Mouse (Mus musculus) heart, postnatal 10 days (tissue): ENCODE measurements around the gene Slc43a1. TPM values are rescaled to one million over a fixed set of nuclear protein-coding genes. Genes with fewer than 3 reads are reported as not detected.
"Not testable (repeated sequence)": the region's sequence is repeated elsewhere in the genome, so short reads cannot be mapped to it uniquely, and the experiment has no call there.

Experiments used
- DNase-seq, 2 experiments: peaks; one replicate each; pipeline ENCODE4 v3.0.0; 2021
- intact Hi-C: fragments of 180-260 bp; cut with DNase I; formaldehyde crosslinking; loops from one replicate; pipeline ENCODE4 v1.15.1; 2025
- total RNA-seq, 2 experiments: library from RNA; stranded (reverse); gene quantifications; 2 replicates each; pipeline ENCODE4 v1.2.3; 2021

Gene Slc43a1
- total RNA-seq, 2 experiments from 2014 or later = 2.2 to 3.4 TPM

DNA sequence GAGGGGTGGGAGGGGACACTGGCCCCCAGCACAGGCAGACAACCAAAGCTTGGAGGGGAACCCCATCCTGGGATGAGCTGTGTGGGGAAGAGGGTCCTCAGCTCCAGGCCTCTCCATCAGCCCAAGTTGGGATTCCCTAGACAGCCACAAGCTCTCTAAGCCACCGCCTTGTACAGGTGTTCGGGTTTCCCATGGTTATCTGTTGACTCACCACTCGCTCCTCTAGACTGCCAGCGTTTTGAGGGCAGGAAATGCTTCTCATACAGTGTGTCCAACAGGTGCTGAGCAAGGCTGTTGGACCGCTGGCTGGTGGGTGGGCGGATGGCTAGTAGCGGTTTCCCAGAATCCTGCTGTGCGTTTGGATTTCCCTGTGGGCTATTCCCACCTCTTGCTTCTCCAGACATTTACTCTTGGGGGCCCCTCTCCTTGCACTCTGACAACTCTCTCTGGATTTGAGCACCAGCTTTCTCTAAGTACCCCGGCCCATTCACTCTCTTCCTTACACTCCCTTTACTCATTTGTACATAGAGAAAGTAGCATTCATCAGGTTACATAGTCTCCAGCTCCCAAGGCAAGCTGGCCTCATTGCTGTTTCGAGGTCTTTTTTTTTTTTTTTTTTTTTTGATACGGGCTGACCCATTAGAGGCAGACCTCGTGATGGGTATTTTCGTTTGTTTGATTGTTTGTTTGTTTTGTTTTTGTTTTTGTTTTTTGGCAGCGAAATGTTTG is 50.8 kb downstream of the Slc43a1 start:
- intact Hi-C loops = loop anchor here (2.0 to 5.0 kb wide), 2 partner anchors 63 to 121 kb away; no protein-coding TSS in a partner anchor
- DNase-seq = peak in 1 of 2 experiments; percentile 36

DNA sequence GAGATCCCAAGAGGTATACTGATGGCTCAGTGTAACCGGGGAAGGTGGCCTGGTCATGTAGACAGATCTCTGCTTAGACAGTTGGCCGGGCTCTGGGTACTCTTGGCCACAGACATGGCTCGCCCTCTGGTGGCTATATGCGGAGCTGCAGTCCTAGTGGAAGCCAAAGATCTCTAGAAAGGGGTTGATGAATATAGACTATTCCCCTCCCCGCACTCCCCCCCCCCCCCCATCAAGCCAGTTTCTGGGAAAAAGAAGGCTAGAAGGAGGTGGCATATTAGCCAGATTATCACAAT is 51.3 kb downstream of the Slc43a1 start:
- intact Hi-C loops = loop anchor here (2.0 to 5.0 kb wide), 2 partner anchors 62 to 121 kb away; no protein-coding TSS in a partner anchor
- peak; percentile 87 to 89 for DNase-seq

DNA sequence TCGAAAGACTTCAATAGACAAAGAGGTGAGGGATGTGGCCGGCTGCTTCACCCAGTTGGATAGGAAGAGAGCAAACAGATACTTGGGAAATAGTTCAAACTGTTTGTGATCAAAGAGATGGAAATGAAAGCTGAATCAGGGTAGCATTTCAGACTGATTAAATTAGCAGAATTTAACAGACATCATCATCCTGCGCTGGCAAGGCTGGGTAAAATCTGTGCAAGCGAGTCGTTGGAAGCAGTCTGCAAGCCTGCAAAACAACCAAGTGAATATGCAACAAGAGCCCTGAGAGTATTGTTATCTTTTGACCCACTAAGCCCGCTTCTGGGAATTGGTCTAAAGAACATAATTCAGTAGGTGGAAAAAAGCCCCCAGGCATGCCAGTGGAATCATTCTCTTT is 54.7 kb downstream of the Slc43a1 start:
- intact Hi-C loops = loop anchor here (5.0 kb wide), 1 partner anchor 59 kb away; no protein-coding TSS in a partner anchor

DNA sequence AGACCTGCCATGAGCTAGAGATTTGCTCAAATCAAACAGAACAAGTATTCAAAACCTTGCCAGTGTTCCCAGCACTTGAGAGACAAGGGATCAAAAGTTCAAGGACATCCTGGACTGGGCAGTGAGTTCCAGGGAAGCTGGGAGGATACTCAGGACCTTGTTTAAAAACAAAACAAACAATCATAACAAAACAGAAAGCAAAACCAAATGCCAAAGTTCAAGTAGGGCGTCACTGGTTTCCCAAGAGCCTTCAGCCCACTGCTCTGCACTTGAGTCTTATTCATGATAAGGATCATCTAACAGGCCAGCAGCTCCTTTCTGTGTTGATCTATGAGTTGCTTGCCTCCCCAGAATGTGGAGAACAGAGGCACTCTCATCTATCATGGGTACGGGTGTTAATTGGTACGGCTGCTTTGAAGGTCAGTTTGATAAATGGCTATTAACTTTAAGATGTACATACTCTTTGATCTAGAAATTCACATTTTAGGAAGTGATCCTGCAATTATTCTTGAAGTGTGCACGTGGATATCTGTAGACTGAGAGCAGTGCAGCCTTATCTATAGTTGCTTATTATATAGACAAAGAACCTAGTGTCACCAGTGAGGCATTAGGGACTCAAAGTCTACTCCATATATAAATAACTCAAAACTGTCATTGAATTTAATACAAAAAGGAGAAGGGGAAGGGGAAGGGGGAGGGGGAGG is 57.0 kb downstream of the Slc43a1 start:
- intact Hi-C loops = no loop called here
- no peak for DNase-seq

More for the DNA sequence above, 54.7 kb downstream of the Slc43a1 start:
- DNase-seq = no peak

DNA sequence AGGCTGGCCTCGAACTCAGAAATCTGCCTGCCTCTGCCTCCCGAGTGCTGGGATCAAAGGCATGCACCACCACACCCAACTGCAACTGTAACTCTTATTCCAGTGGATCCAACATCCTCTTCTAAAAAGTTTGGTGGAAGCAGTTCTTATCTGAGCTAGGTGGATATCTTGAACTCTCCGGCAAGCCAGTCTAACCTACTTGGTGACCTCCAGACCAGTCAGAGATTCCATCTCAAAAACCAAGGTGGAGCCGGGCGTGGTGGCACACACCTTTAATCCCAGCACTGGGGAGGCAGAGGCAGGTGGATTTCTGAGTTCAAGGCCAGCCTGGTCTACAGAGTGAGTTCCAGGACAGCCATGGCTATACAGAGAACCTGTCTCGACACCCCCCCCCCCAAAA is 58.0 kb downstream of the Slc43a1 start:
- intact Hi-C loops, DNase-seq: not testable (repeated sequence)

DNA sequence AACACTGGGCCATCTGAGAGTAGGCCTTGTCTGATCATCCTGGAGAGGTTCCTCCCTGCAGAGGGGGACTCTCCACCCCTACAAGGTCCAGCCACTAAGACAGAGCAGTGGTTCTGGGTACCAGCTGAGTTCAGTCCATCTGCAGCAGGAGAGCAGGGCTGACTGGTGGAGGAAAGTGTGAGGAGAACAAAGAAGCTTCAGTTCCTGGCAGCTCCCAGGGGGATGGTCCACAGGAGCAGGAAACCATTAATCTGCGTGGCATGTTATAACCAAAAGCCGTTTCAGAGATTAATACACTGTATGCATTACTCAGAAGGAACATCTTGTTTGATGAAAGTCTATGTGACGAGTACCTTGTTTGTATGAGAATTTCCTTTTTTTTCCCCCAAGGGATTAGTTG is 74.1 kb downstream of the Slc43a1 start:
- DNase-seq = no peak
- intact Hi-C loops = no loop called here

Other genes with a start within 250 kb of the Slc43a1 start
- gene Ctnnd1, start 188.1 kb upstream of the Slc43a1 start, total RNA-seq = 100 to 1,000 TPM; 126 to 129 TPM
- not detected for gene Btbd18, start 179.8 kb upstream of the Slc43a1 start, total RNA-seq
- gene Selenoh, start 168.1 kb upstream of the Slc43a1 start, total RNA-seq = 10 to 100 TPM; 59.9 to 60.8 TPM
- gene Gm28635, start 160.8 kb upstream of the Slc43a1 start, total RNA-seq = 10 to 100 TPM in 1 of 2 experiments, 1 to 10 TPM in 1; 9.6 to 11.7 TPM
- gene Med19, start 160.4 kb upstream of the Slc43a1 start, total RNA-seq = 10 to 100 TPM; 15.1 to 17.8 TPM
- gene Tmx2, start 159.7 kb upstream of the Slc43a1 start, total RNA-seq = 100 to 1,000 TPM; 109 to 134 TPM
- gene Zdhhc5, start 123.7 kb upstream of the Slc43a1 start, total RNA-seq = 10 to 100 TPM; 66.4 to 72.4 TPM
- 1 to 10 TPM; 7.0 to 8.1 TPM for gene Clp1, start 111.5 kb upstream of the Slc43a1 start, total RNA-seq
- gene Ypel4, start 104.8 kb upstream of the Slc43a1 start, total RNA-seq = 1 to 10 TPM in 1 of 2 experiments, under 1 TPM in 1; 0.89 to 1.0 TPM
- gene Gm19426, start 95.2 kb upstream of the Slc43a1 start, total RNA-seq = 1 to 10 TPM; 3.1 to 3.9 TPM
- gene Serping1, start 63.4 kb upstream of the Slc43a1 start, total RNA-seq = 10 to 100 TPM; 59.2 to 60.4 TPM
- gene Ube2l6, start 40.0 kb upstream of the Slc43a1 start, total RNA-seq = 10 to 100 TPM; 22.3 to 36.8 TPM
- gene Smtnl1, start 16.2 kb upstream of the Slc43a1 start, total RNA-seq = under 1 TPM in 1 of 2 experiments, not detected in 1; 0.14 TPM
- 100 to 1,000 TPM; 122 to 124 TPM for gene Timm10, start 11.9 kb upstream of the Slc43a1 start, total RNA-seq
- gene Rtn4rl2, start 47.9 kb downstream of the Slc43a1 start, total RNA-seq = 1 to 10 TPM; 4.0 to 8.0 TPM
- gene Slc43a3, start 97.7 kb downstream of the Slc43a1 start, total RNA-seq = 100 to 1,000 TPM in 1 of 2 experiments, 10 to 100 TPM in 1; 53.0 to 109 TPM
- under 1 TPM in 1 of 2 experiments, not detected in 1; 0.55 TPM for gene Prg2, start 141.6 kb downstream of the Slc43a1 start, total RNA-seq
- gene Prg3, start 149.4 kb downstream of the Slc43a1 start, total RNA-seq = not detected
- 10 to 100 TPM; 68.5 to 69.0 TPM for gene Ssrp1, start 198.4 kb downstream of the Slc43a1 start, total RNA-seq
- gene P2rx3, start 198.6 kb downstream of the Slc43a1 start, total RNA-seq = under 1 TPM; 0.24 to 0.42 TPM
- 100 to 1,000 TPM; 100 to 108 TPM for gene Tnks1bp1, start 209.2 kb downstream of the Slc43a1 start, total RNA-seq